Mouse (Mus musculus): ENCODE measurements at regions not wholly inside any gene's neighbourhood (a gene's known extent, or its start where the extent isn't known, plus 50 kb on each side); places are given as distances from the start of the nearest gene placed in this dataset.

Small RNA genes in the stretch of these regions (microRNA-seq; reads per million reads assigned to microRNA genes)
- 0 reads per million in 2 experiments for gene Gm24973
